Comparison of ENCODE assay signal across 12 mouse cellular contexts in the genomic region with DNA sequence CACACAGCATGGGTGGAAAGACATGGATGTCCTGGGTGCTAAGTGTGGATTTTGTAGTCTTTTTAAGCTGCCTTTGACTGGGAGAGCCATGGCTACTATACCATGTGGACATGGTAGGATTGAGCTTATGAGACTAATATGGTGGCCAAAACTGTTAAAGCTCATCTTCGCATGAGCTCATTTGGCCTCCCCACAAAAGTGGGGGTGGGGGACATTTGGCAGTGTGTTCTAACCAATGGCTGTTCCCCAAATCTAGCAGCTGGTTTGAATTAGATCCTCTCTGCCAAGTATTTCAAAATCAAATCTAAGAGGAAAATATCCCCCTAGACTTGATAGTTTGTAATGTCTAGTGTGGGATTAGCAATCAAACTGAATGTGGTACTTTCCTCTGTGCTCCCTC. TPM values are rescaled to one million over a fixed set of nuclear protein-coding genes. Genes with fewer than 3 reads are reported as not detected.
A peak's percentile ranks its signal among the peaks of the same experiment; 100 is the strongest.
DNase-seq lines count a peak whose midpoint lies in the region; ATAC-seq and TF ChIP-seq lines count a peak whose summit lies in the region.
"Had no signal": no experiment of that assay in that cellular context is flagged by ENCODE, and none has a peak within 500 bp of the region (broad histone marks: within the 10 kb centered on the region; RNA-seq: fewer than 3 reads in every experiment).

No protein-coding gene starts in this region.

- H3K79me2 ChIP-seq in heart, adult 2 months (replicated peaks; ENCODE audit: control insufficient read depth, insufficient read depth, low read length), result no peaks in the 10 kb centered on the region

- no peak overlapping the region for H3K9ac ChIP-seq in heart, adult 2 months (ENCODE audit: low read depth, low read length)
- H3K9ac ChIP-seq in heart, embryonic 12.5 days, result no peak overlapping the region
- no peak overlapping the region for H3K9ac ChIP-seq in embryonic facial prominence, embryonic 14.5 days (ENCODE audit: low read depth, low read length)
- no peak overlapping the region for H3K9ac ChIP-seq in lung, postnatal 0 days (replicated peaks; ENCODE audit: low read depth)
- H3K9ac ChIP-seq: forebrain, embryonic 12.5 days had no signal

- DNase-seq in heart, adult 2 months, result peak; percentile 63 to 74
- peak; percentile 84 for DNase-seq in embryonic facial prominence, embryonic 14.5 days (ENCODE audit: low spot score)
- DNase-seq in heart, postnatal 14 days, result peak; percentile 66 to 67
- peak; percentile 82 for DNase-seq in lung, postnatal 0 days (ENCODE audit: low spot score)
- DNase-seq in right cerebral cortex, adult 18-20 months, result no peak
- no peak for DNase-seq in kidney, postnatal 36 days
- no peak for DNase-seq in embryo, embryonic 10.5 days (ENCODE audit: low spot score)
- DNase-seq: cerebellum, postnatal 25 days had no signal

- WGBS in heart, adult 2 months, result 77% methylated on average over 1 of the region's 1 CpGs
- 90% methylated on average over 1 of the region's 1 CpGs for WGBS in heart, embryonic 12.5 days
- 50% methylated on average over 1 of the region's 1 CpGs for WGBS in embryonic facial prominence, embryonic 14.5 days
- whole genome bisulfite sequencing in lung, postnatal 0 days, result 92% methylated on average over 1 of the region's 1 CpGs

- no peak for TF ChIP-seq EP300 in heart, adult 2 months (IDR thresholded peaks at IDR 0.05; ENCODE audit: insufficient read depth, low read depth, low read length)
- TF ChIP-seq EP300 in lung, postnatal 0 days (IDR thresholded peaks at IDR 0.05), result no peak

- H3K4me2 ChIP-seq in heart, embryonic 12.5 days, result no peak overlapping the region
- no peak overlapping the region for H3K4me2 ChIP-seq in embryonic facial prominence, embryonic 14.5 days (ENCODE audit: low read depth, low read length)
- H3K4me2 ChIP-seq in lung, postnatal 0 days (replicated peaks; ENCODE audit: low read depth, low read length), result no peak overlapping the region
- H3K4me2 ChIP-seq: forebrain, embryonic 12.5 days had no signal

- intact Hi-C loops in heart, adult 2 months (cut with DNase I), result no loop called here
- intact Hi-C loops in heart, postnatal 14 days (cut with DNase I), result no loop called here

- no peaks in the 10 kb centered on the region for H3K27me3 ChIP-seq in heart, adult 2 months (ENCODE audit: control insufficient read depth, insufficient read depth, low read length)
- H3K27me3 ChIP-seq in heart, embryonic 12.5 days (replicated peaks), result no peaks in the 10 kb centered on the region
- no peaks in the 10 kb centered on the region for H3K27me3 ChIP-seq in embryonic facial prominence, embryonic 14.5 days (replicated peaks; ENCODE audit: control insufficient read depth, insufficient read depth, low read length)
- H3K27me3 ChIP-seq in lung, postnatal 0 days (replicated peaks; ENCODE audit: insufficient read depth, low read length), result no peaks in the 10 kb centered on the region
- H3K27me3 ChIP-seq: forebrain, embryonic 12.5 days had no signal

- peaks cover 2% of the 10 kb centered on the region; the same call in 1 of the 2 replicates for H3K36me3 ChIP-seq in heart, adult 2 months (ENCODE audit: control insufficient read depth, insufficient read depth, low read length)
- peaks cover 31% of the 10 kb centered on the region; the same call in 1 of the 2 replicates for H3K36me3 ChIP-seq in heart, embryonic 12.5 days
- H3K36me3 ChIP-seq in embryonic facial prominence, embryonic 14.5 days (ENCODE audit: control insufficient read depth, insufficient read depth, low read length), result peaks cover 22% of the 10 kb centered on the region; the same call in 1 of the 2 replicates
- peaks cover 5% of the 10 kb centered on the region; the same call in 1 of the 2 replicates for H3K36me3 ChIP-seq in lung, postnatal 0 days (ENCODE audit: insufficient read depth, low read length)

- TF ChIP-seq CTCF in heart, adult 2 months (IDR thresholded peaks at IDR 0.05), result no peak
- TF ChIP-seq CTCF in lung, postnatal 0 days (IDR thresholded peaks at IDR 0.05), result no peak

- H3K4me1 ChIP-seq in heart, adult 2 months (ENCODE audit: control insufficient read depth, insufficient read depth, low read length), result peaks cover 2% of the 10 kb centered on the region; the same call in 1 of the 2 replicates
- H3K4me1 ChIP-seq in heart, embryonic 12.5 days (replicated peaks), result no peaks in the 10 kb centered on the region
- 0 out of 2 replicates have a peak, but pooled peaks cover 7% of the 10 kb centered on the region for H3K4me1 ChIP-seq in embryonic facial prominence, embryonic 14.5 days (ENCODE audit: control insufficient read depth, insufficient read depth, low read length)
- H3K4me1 ChIP-seq in lung, postnatal 0 days (ENCODE audit: insufficient read depth, low read depth, low read length), result no peaks in the 10 kb centered on the region
- H3K4me1 ChIP-seq: forebrain, embryonic 12.5 days had no signal

- TF ChIP-seq POLR2A in heart, adult 2 months (IDR thresholded peaks at IDR 0.05; ENCODE audit: insufficient read depth, low read depth, low read length), result no peak

- peak overlapping the region; percentile 33; the same call in 1 of the 2 replicates for H3K27ac ChIP-seq in heart, adult 2 months
- H3K27ac ChIP-seq in heart, embryonic 12.5 days (ENCODE audit: poor library complexity, severe bottlenecking), result no peak overlapping the region
- 0 out of 2 replicates have a peak overlapping the region, but pooled peaks have one; percentile 48 for H3K27ac ChIP-seq in embryonic facial prominence, embryonic 14.5 days (replicated peaks; ENCODE audit: low read depth, low read length)
- H3K27ac ChIP-seq in lung, postnatal 0 days (ENCODE audit: low read length), result no peak overlapping the region
- H3K27ac ChIP-seq: forebrain, embryonic 12.5 days had no signal

- ATAC-seq in heart, embryonic 12.5 days (ENCODE audit: insufficient number of reproducible peaks, low FRiP score), result no peak
- peak; percentile 69; the same call in 1 of the 2 replicates for ATAC-seq in embryonic facial prominence, embryonic 14.5 days (ENCODE audit: low read depth)
- ATAC-seq in lung, postnatal 0 days, result peak; percentile 62
- ATAC-seq: activated CD4-positive, CD25-positive, alpha-beta regulatory T cell, adult 4 months; hindbrain, embryonic 16.5 days had no signal

- H3K4me3 ChIP-seq in heart, adult 2 months, result no peak overlapping the region
- no peak overlapping the region for H3K4me3 ChIP-seq in heart, embryonic 12.5 days
- H3K4me3 ChIP-seq in embryonic facial prominence, embryonic 14.5 days (ENCODE audit: low read depth, low read length), result no peak overlapping the region
- no peak overlapping the region for H3K4me3 ChIP-seq in lung, postnatal 0 days (ENCODE audit: low read depth, low read length)
- H3K4me3 ChIP-seq: forebrain, embryonic 12.5 days had no signal

- no peaks in the 10 kb centered on the region for H3K9me3 ChIP-seq in heart, embryonic 12.5 days (replicated peaks)
- H3K9me3 ChIP-seq in embryonic facial prominence, embryonic 14.5 days (ENCODE audit: control insufficient read depth, low read length), result no peaks in the 10 kb centered on the region
- no peaks in the 10 kb centered on the region for H3K9me3 ChIP-seq in lung, postnatal 0 days (ENCODE audit: low read length)
- H3K9me3 ChIP-seq: forebrain, embryonic 12.5 days had no signal

RNA-seq across cellular contexts. Expression of a gene that starts 32.0 kb away (rescaled TPM):
- total RNA-seq in heart, adult 2 months (2021), result 10 to 100 TPM; 57.1 to 58.3 TPM
- 32.3 and 53.6 TPM in 2 replicates for polyA plus RNA-seq in heart, adult 2 months (2012; rRNA removed)
- 50.9 and 53.0 TPM in 2 replicates for polyA plus RNA-seq in heart, embryonic 12.5 days (2016; fragmentation: Nextera tagmentation; extraction: Ambion mirVana)
- 71.3 and 78.2 TPM in 2 replicates for polyA plus RNA-seq in embryonic facial prominence, embryonic 14.5 days (2014; fragmentation: Nextera tagmentation; extraction: Ambion mirVana)
- total RNA-seq in heart, postnatal 14 days (2021), result 10 to 100 TPM; 55.6 to 59.1 TPM
- 59.0 and 59.6 TPM in 2 replicates for polyA plus RNA-seq in lung, postnatal 0 days (2015; fragmentation: Nextera tagmentation; extraction: Ambion mirVana)

RNA-seq across cellular contexts. Expression of a gene that starts 49.3 kb away (rescaled TPM):
- 10 to 100 TPM; 60.6 to 64.8 TPM for total RNA-seq in heart, adult 2 months (2021)
- polyA plus RNA-seq in heart, adult 2 months (2012; rRNA removed), result 56.0 and 68.7 TPM in 2 replicates
- polyA plus RNA-seq in heart, embryonic 12.5 days (2016; fragmentation: Nextera tagmentation; extraction: Ambion mirVana), result 48.0 and 49.0 TPM in 2 replicates
- 30.5 and 31.7 TPM in 2 replicates for polyA plus RNA-seq in embryonic facial prominence, embryonic 14.5 days (2014; fragmentation: Nextera tagmentation; extraction: Ambion mirVana)
- 10 to 100 TPM; 49.4 to 49.6 TPM for total RNA-seq in heart, postnatal 14 days (2021)
- 26.7 and 27.3 TPM in 2 replicates for polyA plus RNA-seq in lung, postnatal 0 days (2015; fragmentation: Nextera tagmentation; extraction: Ambion mirVana)

RNA-seq across cellular contexts. Expression of a gene that starts 57.4 kb away (rescaled TPM):
- 10 to 100 TPM; 17.9 to 18.7 TPM for total RNA-seq in heart, adult 2 months (2021)
- 17.2 and 26.5 TPM in 2 replicates for polyA plus RNA-seq in heart, adult 2 months (2012; rRNA removed)
- 31.4 and 31.8 TPM in 2 replicates for polyA plus RNA-seq in heart, embryonic 12.5 days (2016; fragmentation: Nextera tagmentation; extraction: Ambion mirVana)
- polyA plus RNA-seq in embryonic facial prominence, embryonic 14.5 days (2014; fragmentation: Nextera tagmentation; extraction: Ambion mirVana), result 32.8 and 39.0 TPM in 2 replicates
- 10 to 100 TPM; 18.6 to 18.9 TPM for total RNA-seq in heart, postnatal 14 days (2021)
- 24.3 and 25.9 TPM in 2 replicates for polyA plus RNA-seq in lung, postnatal 0 days (2015; fragmentation: Nextera tagmentation; extraction: Ambion mirVana)

RNA-seq across cellular contexts. Expression of a gene that starts 57.6 kb away (rescaled TPM):
- 10 to 100 TPM; 19.4 to 27.3 TPM for total RNA-seq in heart, adult 2 months (2021)
- 19.7 and 27.9 TPM in 2 replicates for polyA plus RNA-seq in heart, adult 2 months (2012; rRNA removed)
- polyA plus RNA-seq in heart, embryonic 12.5 days (2016; fragmentation: Nextera tagmentation; extraction: Ambion mirVana), result 54.0 and 55.8 TPM in 2 replicates
- 97.3 and 98.4 TPM in 2 replicates for polyA plus RNA-seq in embryonic facial prominence, embryonic 14.5 days (2014; fragmentation: Nextera tagmentation; extraction: Ambion mirVana)
- 10 to 100 TPM; 19.5 to 24.2 TPM for total RNA-seq in heart, postnatal 14 days (2021)
- polyA plus RNA-seq in lung, postnatal 0 days (2015; fragmentation: Nextera tagmentation; extraction: Ambion mirVana), result 33.5 and 37.3 TPM in 2 replicates

Comparison
In these comparisons a context has a peak if more than half of its experiments do, and no peak if none do; other contexts are left out.
1. H3K27ac ChIP-seq: peak in heart, adult 2 months (single experiment) and embryonic facial prominence, embryonic 14.5 days (single experiment); none in heart, embryonic 12.5 days (single experiment) and lung, postnatal 0 days (single experiment).
2. DNase-seq: peak in heart, adult 2 months (2 of 2), embryonic facial prominence, embryonic 14.5 days (single experiment), heart, postnatal 14 days (2 of 2) and lung, postnatal 0 days (single experiment); none in right cerebral cortex, adult 18-20 months (single experiment), kidney, postnatal 36 days (0 of 2) and embryo, embryonic 10.5 days (single experiment).